Mouse (Mus musculus) right cerebral cortex, adult 2 months (tissue): Measurements from ENCODE around the gene Ybx2.
"Not testable (repeated sequence)": the region's sequence is repeated elsewhere in the genome, so short reads cannot be mapped to it uniquely, and the experiment has no call there.

ENCODE experiments used
- DNase-seq, 2 experiments: peaks; one replicate each; pipeline ENCODE4 v3.0.0; 2021 to 2022; ENCODE audit warnings: low spot score in 2 of 2

The Ybx2 gene

DNA sequence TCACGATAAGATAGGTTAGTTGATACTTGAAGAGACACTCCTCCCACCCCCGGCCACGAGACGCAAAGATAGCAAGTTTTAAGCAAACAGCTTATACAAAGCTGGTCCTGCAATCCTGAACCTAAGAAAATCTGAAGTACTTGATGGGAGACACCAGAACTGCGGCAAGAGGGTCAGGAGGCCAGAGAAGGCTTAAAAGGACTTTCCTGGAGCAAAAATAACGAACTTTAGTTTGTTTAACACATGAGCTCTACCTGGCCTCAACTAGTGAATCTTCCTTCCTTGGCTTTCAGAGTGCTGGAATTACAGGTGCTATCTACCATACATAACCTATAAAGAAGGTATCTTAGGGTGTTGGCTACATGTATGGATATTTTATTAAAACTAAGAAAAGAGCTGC, 915 bp upstream of the Ybx2 start:
- no peak for DNase-seq

DNA sequence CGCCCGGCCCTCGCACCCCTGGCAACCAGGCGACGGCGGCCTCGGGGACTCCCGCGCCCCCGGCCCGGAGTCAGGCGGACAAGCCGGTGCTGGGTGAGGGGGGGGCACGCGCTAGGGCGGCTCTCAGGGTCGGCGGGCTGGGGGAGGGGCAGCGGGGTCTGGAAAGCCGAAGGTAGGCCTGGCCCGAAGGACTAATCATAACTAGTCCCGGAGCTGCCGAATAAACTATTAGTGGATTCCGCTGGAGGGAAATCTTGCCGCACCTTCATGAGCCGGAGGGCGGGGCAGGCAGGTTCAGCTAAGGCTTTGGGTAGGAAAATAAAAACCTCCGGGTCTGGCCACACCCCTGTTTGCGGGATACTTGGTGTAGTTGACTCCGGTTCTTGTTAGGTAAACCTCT, 560 bp downstream of the Ybx2 start:
- no peak for DNase-seq

DNA sequence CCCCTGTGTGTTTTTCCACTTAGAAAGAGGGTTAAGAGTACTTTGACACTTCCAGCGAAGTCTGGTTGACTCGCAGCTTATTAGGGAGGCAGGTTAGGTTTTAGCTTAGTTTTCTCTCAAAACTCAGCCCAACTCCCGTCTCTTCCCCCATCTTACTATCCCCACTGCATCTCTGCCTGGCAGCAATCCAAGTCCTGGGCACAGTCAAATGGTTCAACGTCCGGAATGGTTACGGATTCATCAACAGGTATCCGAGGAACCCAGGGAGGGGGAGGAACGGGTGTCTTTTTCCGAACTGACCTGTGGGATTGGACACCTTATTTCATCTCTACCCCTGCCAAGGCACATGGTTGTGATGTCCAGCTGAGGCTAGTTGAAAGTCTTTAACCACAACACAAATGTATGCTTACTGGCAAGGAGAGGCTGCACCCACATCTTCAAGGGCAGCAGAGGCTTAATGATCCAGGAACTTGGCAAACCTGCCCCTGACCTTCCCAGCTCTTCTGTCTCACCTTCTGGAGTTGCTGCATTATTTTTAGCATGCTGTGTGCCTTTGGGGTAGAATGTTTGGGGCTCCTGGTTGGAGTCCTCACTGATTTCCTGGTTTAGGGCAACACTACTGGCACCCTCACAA, 1.2 kb downstream of the Ybx2 start:
- no peak for DNase-seq

DNA sequence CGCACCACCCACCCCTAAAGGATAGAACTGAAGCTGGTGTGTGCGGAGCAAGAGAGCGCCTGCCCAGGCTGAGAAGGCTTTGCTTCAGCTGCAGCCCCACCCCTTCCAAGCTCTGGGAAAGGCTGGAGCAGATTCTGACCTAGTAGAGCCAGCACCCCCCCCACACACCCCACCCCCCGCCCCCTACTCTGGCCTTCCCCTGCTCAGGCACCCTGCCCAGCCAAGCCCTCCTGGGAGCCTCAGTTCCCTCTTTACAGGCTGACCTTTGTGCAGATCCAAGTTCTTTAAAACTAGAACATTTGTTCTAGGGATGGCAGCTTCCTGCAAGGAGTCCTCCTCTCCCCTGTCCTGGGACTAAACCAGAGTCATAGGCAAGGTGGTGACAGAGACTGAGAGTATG, 1.8 kb downstream of the Ybx2 start:
- no peak for DNase-seq

DNA sequence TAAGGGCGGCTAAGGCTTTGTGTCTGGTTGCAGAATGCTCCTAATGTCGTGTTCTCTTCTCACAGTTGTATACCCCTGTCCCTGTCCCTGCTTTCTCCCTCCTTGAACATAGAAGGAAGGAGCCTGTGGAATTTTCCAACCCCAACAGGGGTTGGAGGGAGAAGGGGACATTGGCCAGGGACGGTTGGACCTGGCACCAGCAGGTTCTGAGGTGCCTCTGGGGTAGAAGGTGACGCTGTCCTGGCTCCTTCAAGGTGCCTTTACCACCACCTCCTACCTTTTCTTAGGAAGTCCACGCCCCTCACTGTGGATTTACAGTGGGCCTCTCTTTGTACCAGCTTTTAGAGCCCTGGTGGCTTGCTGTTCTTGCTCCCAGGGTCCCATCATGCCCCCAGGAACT, 2.2 kb downstream of the Ybx2 start:
- no peak for DNase-seq

DNA sequence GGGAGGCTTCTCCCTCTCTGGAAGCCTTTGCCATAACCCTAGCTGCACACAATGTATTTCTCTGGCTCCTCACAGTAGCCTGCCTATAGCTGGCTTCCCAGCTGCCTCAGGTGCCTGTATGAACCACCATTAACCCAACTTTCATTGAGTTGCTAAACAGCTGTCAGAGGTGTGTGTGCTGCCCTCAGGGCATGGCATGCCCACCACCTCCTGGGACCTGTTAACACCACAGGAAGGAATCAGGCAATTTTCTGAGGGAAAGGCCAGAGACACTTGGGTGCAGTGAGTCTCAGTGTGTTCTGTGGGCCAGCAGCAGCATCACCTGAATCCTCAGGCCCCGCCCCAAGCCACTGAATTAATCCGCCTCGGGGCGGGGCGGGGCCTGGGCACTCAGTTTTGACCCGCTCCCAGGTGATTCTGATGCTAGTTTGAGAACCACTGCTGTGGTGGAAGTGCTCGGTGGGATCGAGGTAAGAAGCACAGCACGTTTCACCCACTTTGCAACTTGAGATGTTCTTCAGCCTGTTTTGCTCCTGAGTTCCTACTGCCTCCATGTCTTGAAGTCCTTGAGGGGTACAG, 2.9 kb downstream of the Ybx2 start:
- no peak for DNase-seq

DNA sequence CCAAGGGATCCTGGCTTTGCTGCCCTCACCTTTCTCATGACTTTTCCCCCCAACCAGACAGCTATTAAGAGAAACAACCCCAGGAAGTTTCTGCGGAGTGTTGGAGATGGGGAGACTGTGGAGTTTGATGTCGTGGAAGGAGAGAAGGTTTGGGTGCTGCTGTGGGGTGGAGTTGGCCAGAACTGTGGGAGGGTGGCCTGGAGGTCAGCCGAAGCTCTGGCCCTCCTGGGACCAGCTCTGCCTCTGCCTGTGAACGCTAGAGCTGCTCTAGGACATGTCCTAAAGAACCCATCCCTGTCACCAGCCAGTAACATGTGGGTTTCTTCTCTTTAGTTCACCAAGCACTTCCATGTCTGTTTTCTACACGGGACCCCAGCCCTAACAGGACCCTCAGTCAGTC, 3.6 kb downstream of the Ybx2 start:
- DNase-seq = no peak

DNA sequence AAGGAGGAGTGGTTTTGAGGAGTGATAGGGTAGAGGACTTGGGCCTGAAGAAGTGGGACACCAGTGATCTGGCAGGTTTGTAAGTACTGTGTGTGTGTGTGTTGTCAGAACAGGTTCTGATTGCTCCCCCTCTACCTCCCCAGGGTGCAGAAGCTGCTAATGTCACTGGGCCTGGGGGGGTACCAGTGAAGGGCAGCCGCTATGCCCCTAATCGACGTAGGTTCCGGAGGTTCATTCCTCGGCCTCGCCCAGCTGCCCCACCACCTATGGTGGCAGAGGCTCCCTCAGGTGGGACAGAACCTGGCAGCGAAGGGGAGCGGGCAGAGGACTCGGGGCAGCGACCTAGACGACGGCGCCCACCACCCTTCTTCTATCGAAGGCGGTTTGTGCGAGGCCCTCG, 4.1 kb downstream of the Ybx2 start:
- no peak for DNase-seq

DNA sequence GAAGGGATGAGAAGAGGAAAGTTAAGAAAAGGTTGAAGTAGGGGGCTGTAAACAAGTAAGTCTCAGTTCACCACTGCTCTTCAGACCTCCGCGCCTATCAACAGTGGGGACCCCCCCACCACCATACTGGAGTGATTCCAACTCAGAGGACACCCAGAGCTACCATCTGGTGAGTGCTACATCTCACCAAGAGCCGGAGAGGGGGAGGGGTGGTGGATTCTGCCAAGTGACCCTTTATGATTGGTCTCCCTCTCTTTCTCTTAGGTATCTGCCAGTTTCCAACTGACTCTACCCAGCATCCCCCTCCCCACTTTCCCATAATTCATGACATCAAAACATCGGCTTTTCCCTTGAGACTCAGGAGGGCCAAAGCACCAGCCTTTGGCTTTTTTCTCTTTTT, 5.4 kb downstream of the Ybx2 start:
- no peak for DNase-seq

DNA sequence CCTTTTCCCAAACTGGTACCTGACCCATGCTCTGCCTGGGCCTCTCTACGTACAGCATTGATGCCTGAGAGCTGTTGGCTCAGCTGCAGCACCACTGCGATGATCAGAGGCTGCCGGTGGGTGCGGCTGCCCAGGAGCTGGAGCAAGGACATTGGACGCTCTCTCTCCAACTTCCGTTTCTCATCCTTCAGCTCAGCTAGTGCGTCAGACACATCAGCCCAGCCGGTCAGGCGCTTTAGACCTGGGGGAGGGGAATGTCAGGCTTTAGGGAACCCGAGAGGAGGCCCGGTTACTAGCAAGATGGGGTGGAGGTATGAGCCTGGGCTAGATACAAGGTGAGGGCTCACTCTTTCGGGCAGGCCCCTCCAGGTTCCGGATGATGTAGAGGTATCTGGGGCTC, 9.6 kb downstream of the Ybx2 start:
- DNase-seq = no peak

DNA sequence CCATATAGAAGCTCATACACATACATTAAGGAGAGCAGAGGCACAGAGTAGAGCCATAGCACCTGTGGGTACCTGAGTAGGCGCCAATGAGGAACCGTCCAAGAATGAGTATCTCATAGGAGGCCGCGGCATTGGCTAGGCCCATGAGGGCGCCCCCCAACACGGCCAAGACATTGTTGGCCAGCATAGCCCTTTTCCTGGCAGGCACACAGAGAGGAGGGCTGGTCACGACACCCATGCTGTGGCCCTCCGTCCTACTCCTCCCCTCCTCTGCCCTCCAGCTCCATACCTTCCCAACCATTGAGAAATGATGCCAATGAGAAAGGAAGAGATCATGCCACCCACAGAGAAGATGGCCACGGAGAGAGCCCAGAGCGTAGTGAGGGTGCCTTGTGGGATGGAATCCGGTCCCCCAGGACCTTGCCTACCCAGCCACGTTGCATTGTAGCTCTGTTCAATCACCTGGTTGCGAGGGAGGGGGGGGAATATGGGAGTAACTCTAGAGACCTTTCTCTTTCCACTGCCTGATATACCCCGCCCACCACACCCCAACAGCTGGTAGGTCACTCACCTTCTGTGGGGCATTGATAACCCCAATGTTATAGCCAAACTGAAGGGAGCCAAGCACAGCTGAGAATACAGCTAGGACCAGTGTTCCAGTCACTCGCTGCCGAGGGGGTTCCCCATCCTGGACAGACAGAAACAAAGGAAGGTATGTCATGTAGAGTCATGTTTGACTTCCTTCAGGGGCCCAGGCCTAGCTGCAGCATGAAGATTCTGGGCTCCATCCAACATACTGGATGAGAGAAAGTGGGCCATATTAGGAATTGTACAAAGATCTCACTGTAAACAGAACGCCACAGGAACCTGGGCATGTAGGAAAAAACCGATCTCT, 10.6 kb downstream of the Ybx2 start:
- DNase-seq = no peak

DNA sequence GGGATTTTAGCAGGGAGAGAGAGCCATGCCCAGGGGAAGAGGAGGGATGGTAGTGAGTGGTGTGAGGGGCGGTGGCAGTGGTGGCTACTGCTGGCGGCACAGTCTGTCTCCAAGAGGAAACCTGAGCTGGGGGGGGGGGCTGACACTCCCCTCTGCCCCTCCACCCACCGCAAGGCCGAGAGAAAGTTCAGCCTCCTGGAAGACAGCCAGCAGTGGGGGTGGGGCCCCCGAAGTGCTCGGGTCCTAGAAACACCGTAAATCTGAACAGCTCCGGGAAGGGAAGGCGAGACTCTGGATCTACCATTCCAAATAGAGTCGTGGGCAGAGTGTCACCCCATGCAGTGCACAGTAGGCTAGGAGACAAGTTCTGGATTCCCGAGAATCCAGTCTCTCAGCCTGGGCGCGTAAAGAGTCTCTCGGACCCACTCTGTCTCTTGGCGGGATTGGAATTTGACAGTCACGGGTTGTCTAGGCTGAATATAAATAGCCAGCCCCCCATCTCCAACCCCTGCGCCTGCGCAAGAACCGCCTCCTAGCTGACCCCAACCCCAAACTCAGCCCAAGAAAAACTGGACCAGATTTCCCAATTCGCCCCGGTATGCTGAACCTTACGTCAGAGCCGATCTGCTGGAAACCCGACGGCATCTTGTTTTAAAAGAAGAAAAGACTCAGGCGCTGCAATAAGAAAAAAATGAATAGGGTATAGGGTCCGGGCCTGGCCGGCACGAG, 11.9 kb downstream of the Ybx2 start:
- no peak for DNase-seq

DNA sequence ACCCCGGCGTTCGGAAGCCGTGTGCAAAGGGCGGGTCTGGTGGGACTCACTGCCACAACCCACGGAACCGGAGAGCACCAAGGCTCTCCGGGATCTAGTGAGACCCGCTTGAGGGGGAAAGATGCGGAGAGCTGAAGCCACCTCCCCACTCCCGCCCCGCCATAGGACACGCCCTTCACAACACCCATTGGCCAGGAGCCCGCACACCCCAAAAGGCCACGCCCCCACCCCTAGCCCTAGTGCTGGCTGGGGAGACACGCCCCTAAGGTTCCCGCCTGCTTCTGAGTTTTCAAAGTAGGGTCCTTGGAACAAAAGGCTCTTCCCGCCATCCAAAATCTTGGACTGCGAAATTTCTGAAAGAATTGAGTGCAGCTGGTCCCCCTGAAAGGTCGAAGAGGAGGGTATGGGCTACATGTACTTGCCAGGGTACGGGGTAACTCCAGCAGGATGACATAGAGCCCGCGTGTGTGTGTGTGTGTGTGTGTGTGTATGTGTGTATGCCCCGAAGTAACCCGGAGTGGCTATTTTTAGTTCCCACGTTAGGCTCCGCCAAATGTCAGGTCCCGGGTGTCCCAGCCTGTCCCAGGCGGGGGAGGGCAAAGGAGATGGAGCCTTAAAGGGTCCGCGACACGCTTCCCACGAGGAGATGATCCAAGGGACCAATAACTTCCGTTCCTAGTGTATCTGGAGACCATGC, 12.6 kb downstream of the Ybx2 start, which contains the start of gene Slc2a4:
Gene Slc2a4, minus strand, starts transcription at position 123 of the 697 bp plus-strand sequence.
- peak in 1 of 2 experiments; percentile 29 for DNase-seq

DNA sequence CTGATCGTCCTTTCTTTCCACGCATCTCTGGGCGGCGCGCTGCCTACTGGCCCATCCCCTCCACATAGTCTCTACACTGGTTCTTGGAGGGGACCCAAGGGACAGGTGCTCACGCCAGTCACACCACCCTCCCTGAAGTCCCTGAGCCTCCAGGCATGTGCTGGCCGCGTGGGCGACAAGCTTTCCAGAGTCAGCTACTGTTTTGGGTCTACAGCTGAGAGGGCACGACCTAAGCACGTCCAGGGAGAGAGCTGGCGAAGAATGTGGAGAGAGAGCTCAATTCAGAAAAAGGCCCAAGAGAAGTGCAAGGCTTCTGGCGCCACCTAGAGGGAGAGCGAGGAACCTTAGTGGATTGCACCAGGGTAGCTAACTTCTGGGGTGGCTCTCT, 13.2 kb downstream of the Ybx2 start:
- DNase-seq = peak; percentile 72 to 81

DNA sequence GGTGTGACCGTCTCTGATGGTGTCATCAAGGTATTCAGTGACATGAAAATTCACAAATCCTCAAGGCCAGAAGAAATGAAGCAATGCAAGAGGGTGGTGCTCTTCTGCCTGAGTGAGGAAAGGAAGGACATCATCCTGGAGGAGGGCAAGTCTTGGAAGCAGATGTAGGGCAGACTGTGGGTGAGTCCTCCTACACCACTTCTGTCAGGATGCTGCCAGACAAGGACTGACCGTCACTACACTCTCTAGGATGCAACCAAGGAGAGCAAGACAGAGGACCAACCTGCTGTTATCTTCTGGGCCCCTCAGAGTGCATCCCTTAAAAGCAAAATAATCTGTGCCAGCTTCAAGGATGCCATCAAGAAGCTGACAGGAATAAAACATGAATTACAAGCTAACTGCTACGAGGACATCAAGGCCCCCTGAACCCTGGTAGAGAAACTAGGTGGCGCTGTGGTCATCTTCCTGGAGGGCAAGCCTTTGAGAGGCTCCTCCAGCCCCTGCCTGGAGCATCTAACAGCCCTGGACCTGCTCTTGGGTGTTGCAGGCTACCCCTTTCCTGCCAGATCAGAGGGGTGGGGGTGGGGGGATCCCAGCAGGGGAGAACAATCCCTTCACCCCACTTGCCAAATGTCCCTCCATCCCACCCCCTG, 15.3 kb downstream of the Ybx2 start:
- DNase-seq = no peak

DNA sequence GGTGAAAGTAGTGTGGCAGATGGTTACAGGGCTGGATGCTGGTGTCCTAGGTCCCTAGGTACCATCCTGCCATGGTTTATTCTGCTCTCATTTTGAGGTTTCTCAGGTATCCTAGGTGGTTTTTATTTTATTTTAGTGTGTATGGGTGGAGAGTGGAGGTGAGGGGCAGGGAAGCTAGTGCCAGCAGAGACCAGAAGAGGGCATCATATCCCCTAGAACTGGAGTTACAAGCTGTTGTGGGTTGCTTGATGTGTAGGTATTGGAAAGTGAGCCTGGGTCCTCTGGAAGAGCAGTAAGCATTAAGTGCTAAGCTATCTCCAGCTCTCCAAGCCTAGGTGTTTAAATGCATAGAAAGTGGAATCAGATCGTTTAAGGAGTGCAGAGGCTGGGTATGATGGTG, 16.7 kb downstream of the Ybx2 start:
- DNase-seq = no peak

DNA sequence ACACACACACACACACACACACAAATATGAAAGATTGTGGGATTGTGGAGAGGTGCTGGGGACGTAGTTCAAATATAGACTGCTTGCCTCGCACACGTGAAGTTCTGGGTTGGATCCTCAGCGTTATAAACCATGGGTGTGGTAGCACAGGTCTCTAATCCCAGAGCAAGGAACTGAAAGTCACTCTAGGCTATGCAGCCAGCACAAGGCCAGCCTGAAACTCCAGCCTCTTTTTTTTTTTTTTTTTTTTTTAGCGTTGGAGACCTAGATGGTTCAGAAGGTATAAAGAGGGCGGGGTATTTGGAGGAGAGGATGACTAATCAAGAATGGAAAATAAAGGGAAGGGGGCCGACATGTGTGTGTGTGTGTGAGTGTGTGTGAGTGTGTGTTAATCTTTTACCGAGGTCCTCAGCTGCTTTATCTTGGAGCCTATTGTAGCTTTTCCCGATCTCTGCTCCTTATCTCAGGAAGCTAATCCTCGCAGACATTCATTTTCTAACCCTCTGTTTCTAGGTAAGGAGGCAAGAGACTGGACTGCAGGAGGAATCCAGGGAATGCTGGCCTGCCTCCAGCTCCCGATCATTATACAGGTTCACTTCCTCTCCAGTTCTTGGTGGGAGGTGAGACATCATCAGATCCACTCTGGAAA, 17.8 kb downstream of the Ybx2 start:
- no peak for DNase-seq

DNA sequence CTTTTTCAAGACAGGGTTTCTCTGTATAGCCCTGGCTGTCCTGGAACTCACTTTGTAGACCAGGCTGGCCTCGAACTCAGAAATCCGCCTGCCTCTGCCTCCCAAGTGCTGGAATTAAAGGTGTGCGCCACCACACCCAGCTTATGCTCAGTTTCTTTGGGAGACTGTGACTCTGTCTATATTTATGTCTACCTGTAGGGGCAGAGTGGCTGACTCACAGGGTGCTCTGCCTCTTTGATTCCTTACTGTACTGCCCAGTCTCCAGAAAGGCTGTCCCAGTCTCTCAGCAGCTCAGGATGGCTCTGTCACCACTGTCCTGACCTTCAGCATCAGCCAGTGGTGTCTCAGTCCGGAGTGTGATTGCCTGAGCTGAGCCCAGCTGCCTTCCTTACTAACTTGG, 20.0 kb downstream of the Ybx2 start:
- not testable (repeated sequence) for DNase-seq

DNA sequence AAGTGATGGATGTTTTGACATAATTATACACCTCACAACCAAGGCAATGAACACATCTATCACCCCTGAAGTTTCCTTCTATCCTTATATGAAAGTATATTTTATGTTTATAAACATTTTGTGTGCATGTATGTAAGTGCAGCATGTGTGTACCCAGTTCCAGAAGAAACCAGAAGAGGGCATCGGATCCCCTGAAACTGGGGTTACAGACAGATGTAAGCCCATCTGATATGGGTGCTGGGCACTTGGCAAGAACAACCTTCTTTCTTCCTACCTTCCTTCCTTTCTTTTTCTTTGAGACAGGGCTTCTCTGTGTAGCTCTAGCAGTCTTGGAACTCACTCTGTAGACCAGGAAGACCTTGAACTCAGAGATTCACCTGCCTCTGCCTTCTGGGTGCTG, 20.6 kb downstream of the Ybx2 start:
- no peak for DNase-seq

DNA sequence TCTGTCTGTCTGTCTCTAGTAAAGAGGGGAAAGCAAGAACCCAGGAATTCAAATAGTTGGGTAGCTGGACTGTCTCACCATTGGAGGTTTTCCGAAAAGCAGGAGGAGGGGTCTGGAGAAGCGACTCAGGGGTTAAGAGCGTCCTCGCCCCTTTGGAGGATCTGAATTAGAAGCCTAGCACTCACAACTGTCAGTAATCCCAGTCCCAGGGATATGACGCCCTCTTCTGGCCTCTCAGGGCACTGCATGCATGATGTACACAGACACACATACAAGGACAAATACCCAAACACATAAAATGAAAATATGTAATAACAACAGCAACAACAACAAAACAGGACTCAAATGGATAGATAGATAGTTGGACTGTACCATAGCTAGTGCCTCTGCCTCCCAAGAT, 25.0 kb downstream of the Ybx2 start:
- no peak for DNase-seq

DNA sequence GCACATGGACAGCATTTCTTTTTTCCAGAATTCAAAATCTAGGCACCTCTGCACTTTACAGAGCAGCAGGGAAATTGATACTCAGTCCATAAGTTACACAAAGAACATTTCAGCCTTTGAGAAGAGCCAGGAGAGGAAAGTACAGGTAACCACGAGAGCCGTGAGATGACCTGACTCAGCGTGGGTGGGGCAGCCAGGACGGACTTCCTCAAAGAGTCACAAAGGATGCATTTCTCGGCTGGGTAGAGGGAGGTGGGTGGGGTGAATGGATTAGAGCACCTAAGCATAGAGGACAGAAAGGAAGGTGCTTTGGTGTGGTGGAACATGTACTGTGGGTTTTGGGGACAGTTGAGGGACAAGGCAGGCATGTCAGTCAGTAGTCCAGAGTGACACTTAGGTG, 26.2 kb downstream of the Ybx2 start:
- DNase-seq = no peak
